Mouse (Mus musculus) liver, embryonic 16.5 days (tissue): Measurements from ENCODE around the gene S100pbp. TPM values are rescaled to one million over a fixed set of nuclear protein-coding genes. Genes with fewer than 3 reads are reported as not detected.

Source experiments
- ATAC-seq: fragments of 200-750 bp; cut with Nextera tagmentation; 2 replicates; pipeline ENCODE4 v1.8.0; 2017; ENCODE audit warnings: low read depth, mild to moderate bottlenecking, moderate number of reproducible peaks, moderate library complexity
- H3K27ac ChIP-seq: fragments of 300-500 bp; sonication (generic); 2 replicates; pipeline ENCODE4 v1.5.1; 2014; ENCODE audit warnings: mild to moderate bottlenecking, low read length
- H3K27me3 ChIP-seq: fragments of 300-500 bp; sonication (generic); 2 replicates; pipeline ENCODE4 v1.6.1; 2014; ENCODE audit warnings: low read depth, low read length, mixed read lengths; ENCODE audit not compliant: control insufficient read depth, insufficient read depth
- H3K36me3 ChIP-seq: fragments of 300-500 bp; sonication (generic); 2 replicates; pipeline ENCODE4 v1.6.1; 2014; ENCODE audit warnings: mild to moderate bottlenecking; ENCODE audit not compliant: control insufficient read depth, insufficient read depth
- H3K4me1 ChIP-seq: fragments of 300-500 bp; sonication (generic); 2 replicates; pipeline ENCODE4 v1.6.1; 2014; ENCODE audit warnings: low read depth, low read length, mixed read lengths; ENCODE audit not compliant: control insufficient read depth
- H3K4me2 ChIP-seq: fragments of 300-500 bp; sonication (generic); 2 replicates; pipeline ENCODE4 v1.6.1; 2014; ENCODE audit warnings: low read depth, low read length, mixed read lengths
- H3K4me3 ChIP-seq: fragments of 300-500 bp; sonication (generic); 2 replicates; pipeline ENCODE4 v1.5.1; 2014; ENCODE audit warnings: low read depth, mild to moderate bottlenecking, low read length
- H3K9ac ChIP-seq: fragments of 300-500 bp; sonication (generic); 2 replicates; pipeline ENCODE4 v1.6.1; 2014; ENCODE audit warnings: low read depth, low read length
- H3K9me3 ChIP-seq: fragments of 300-500 bp; sonication (generic); replicated peaks from 2 replicates; pipeline ENCODE4 v1.6.1; 2016; ENCODE audit warnings: low read length; ENCODE audit not compliant: control insufficient read depth
- WGBS: fragments of 180-500 bp; shearing (Covaris S2); extraction: QIAGEN DNeasy Blood & Tissue Kit; methylation state at CpG from one replicate; pipeline ENCODE4 v1.1.7; 2014; ENCODE audit not compliant: insufficient replicate concordance; 5-methylcytosine and 5-hydroxymethylcytosine counted together
- polyA plus RNA-seq: library from polyadenylated mRNA; unstranded; fragments of >200 nt; fragmentation: Nextera tagmentation; extraction: Ambion mirVana; gene quantifications from 2 replicates; pipeline ENCODE4 v1.2.1, GENCODE M21; 2015

The S100pbp gene
- polyA plus RNA-seq, 1 experiment from 2014 or later = 6.1 TPM

DNA sequence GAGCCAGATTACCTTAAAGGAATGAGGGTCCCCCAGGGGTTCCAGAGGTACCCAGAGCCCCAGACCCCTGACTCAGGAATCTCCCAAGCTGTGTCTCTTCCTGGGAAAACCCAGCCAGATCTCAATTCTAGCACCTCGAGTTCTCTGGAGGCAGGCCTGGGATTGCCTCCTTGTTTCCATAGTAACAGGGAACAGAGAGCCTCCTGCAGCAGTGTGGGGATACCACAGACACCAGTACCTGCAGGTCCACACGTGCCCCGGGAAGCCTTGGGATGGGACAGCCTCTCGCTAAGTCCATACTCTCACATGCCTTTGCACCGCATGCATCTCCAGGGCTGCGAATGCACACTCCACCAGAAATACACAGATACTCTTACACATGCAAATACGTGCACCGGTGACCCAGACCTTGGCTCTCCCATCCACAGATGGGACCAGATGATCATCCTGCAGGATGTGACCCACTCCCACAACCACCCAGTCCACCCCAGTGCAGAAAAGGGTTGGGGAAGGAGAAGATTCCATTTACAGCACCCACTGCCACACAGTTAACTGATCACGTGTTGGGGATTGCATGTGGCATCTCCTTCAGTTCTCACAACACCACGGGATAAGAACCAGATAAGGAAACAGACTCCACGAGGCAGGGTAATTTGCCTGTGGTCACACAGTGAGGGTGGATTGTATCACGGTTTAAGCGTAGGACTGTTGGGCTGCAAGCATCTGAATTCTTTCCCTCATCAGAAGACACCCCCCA, 60.8 kb downstream of the S100pbp start:
- H3K4me3 ChIP-seq = no peak overlapping the region
- ATAC-seq = no peak
- 50% methylated on average over 13 of the region's 13 CpGs for WGBS
- no peak overlapping the region for H3K27ac ChIP-seq
- H3K4me2 ChIP-seq = no peak overlapping the region
- H3K4me1 ChIP-seq = peaks cover 8% of the 10 kb centered on the region
- no peak overlapping the region for H3K9ac ChIP-seq
- H3K36me3 ChIP-seq = no peaks in the 10 kb centered on the region
- peaks cover 43% of the 10 kb centered on the region for H3K27me3 ChIP-seq
- no peaks in the 10 kb centered on the region for H3K9me3 ChIP-seq

DNA sequence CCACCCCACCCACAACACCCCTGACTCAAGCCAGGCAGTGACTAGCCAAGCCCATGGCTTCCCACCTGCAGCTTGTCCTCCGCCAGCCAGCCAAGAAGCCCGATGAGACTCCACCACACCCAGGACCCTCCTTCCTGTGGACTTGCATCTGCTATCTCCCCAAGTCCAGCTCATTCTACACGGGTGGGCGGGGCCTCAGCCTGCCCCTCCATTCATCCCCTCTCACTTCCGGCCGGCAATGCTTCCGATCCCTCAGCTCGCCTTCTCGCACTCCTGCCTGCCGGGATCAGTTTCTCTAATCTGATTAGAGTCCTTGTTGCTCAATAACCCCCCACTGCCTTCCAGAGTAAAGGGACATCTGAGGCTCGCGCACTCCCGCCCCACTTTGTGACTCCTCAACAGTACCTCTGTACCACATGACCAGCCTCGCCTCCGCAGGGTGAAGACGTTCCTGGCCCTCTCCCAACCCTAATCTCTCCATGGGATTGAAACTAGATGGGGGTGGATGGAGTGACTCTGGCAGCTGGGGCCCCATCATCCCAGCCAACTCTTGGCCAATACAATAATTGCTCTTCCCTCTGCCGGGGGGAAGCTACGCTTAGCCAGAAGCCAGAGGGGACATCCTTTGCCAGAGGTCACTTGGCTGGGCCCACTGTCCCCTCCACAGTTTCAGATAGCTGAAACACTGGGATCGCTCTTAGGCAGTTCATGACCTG, 63.6 kb downstream of the S100pbp start:
- Histone ChIP-seq H3K36me3 (no peaks in the 10 kb centered on the region), H3K4me1 (peaks cover 10% of the 10 kb centered on the region), H3K9me3 (no peaks in the 10 kb centered on the region), H3K4me3 (no peak overlapping the region), H3K4me2 (peak overlapping the region; percentile 15; the same call in 1 of the 2 replicates), H3K27ac (no peak overlapping the region), H3K27me3 (peaks cover 59% of the 10 kb centered on the region), H3K9ac (no peak overlapping the region)
- WGBS = 11% methylated on average over 19 of the region's 19 CpGs
- no peak for ATAC-seq

- Histone ChIP-seq H3K4me1 (peaks cover 3% of the 10 kb centered on the region), H3K4me3 (no peak overlapping the region), H3K27me3 (peaks cover 64% of the 10 kb centered on the region), H3K9me3 (no peaks in the 10 kb centered on the region), H3K4me2 (no peak overlapping the region), H3K27ac (no peak overlapping the region), H3K9ac (no peak overlapping the region), H3K36me3 (no peaks in the 10 kb centered on the region)
- WGBS = 7% methylated on average over 13 of the region's 13 CpGs
- no peak for ATAC-seq
Observed at GRCm38 (mm10) chr4:129124652-129125146, 64.8 kb downstream of the S100pbp start.

GRCm38 (mm10) chr4:129122719-129123118, 66.8 kb downstream of the S100pbp start:
- Histone ChIP-seq H3K36me3 (no peaks in the 10 kb centered on the region), H3K4me2 (no peak overlapping the region), H3K4me1 (peaks cover 3% of the 10 kb centered on the region), H3K27me3 (peaks cover 75% of the 10 kb centered on the region), H3K9me3 (no peaks in the 10 kb centered on the region), H3K9ac (no peak overlapping the region), H3K27ac (no peak overlapping the region), H3K4me3 (no peak overlapping the region)
- WGBS = 17% methylated on average over 8 of the region's 8 CpGs
- ATAC-seq = no peak

GRCm38 (mm10) chr4:129122107-129122506, 67.4 kb downstream of the S100pbp start:
- ATAC-seq = no peak
- WGBS = 37% methylated on average over 9 of the region's 9 CpGs
- H3K4me1 ChIP-seq = peaks cover 3% of the 10 kb centered on the region

GRCm38 (mm10) chr4:129121569-129122086, 67.9 kb downstream of the S100pbp start, which contains the start of gene Hpca:
Hpca (minus strand) TSS chr4:129122036.
- ATAC-seq = no peak
- no peaks in the 10 kb centered on the region for H3K9me3 ChIP-seq
- H3K9ac ChIP-seq = no peak within 1 kb of the TSS
- H3K4me3 ChIP-seq = peak within 1 kb of the TSS; percentile 39
- peaks cover 74% of the 10 kb centered on the region for H3K27me3 ChIP-seq
- H3K4me1 ChIP-seq = peaks cover 3% of the 10 kb centered on the region
- 3% methylated on average over 17 of the region's 17 CpGs for WGBS
- no peak within 1 kb of the TSS for H3K27ac ChIP-seq
- H3K4me2 ChIP-seq = peak within 1 kb of the TSS; percentile 46
- H3K36me3 ChIP-seq = no peaks in the 10 kb centered on the region

More at GRCm38 (mm10) chr4:129122107-129122506, 67.4 kb downstream of the S100pbp start:
- Histone ChIP-seq H3K36me3 (no peaks in the 10 kb centered on the region), H3K9ac (no peak overlapping the region), H3K4me3 (no peak overlapping the region), H3K4me2 (no peak overlapping the region), H3K9me3 (no peaks in the 10 kb centered on the region), H3K27ac (no peak overlapping the region), H3K27me3 (peaks cover 75% of the 10 kb centered on the region)

DNA sequence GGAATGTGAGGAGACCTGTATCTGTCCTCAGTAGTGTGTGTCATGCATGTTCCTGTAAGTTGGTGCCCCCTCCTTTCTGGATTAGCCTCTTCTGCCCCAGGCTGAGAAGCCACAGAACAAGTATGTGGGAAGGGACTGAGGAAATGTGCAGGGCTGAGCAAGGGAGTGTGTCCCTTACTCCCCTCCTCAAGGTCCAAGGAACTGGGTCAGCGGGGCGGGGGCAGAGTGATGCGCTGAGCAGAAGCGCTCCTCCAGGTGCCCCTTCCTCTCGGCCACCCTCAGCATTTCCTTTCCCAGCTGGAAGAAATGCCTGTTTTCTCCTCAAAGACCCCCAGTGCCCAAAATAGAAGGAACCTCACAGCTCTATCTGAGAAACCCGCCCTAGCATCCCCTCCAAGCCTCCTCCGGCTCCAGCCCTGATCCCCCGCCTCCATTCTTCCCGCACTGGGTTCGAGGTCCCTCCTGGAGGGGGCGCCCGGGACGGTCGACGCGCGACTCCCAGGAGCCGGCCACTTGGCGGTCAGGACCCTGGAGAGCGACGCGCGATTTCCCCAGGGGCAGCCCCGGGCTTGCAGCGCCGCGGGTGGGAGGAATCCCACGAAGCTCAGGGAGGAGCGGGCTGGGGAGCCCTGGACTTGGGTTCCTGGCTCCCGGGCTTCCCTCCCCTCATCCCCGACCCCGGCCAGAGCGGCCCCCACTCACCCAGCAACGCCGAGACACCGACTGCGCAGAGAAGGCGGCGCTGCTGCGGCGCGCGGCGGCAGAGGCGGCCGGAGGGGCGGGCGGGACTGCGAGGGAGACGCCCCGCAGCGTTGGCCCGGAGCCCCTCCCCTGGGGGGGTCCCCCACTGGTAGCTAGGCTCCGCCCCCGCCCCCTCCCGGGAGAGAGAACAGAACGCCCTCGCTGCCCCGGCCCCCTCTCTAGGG, 68.7 kb downstream of the S100pbp start:
- ATAC-seq = peak; percentile 39
- peak overlapping the region; percentile 39 for H3K4me3 ChIP-seq
- H3K9me3 ChIP-seq = no peaks in the 10 kb centered on the region
- H3K9ac ChIP-seq = no peak overlapping the region
- H3K27me3 ChIP-seq = peaks cover 67% of the 10 kb centered on the region
- 2% methylated on average over 48 of the region's 59 CpGs for WGBS
- peaks cover 3% of the 10 kb centered on the region for H3K4me1 ChIP-seq
- H3K27ac ChIP-seq = no peak overlapping the region
- H3K4me2 ChIP-seq = peak overlapping the region; percentile 46
- no peaks in the 10 kb centered on the region for H3K36me3 ChIP-seq

GRCm38 (mm10) chr4:129119708-129120107, 69.8 kb downstream of the S100pbp start:
- H3K9me3 ChIP-seq = no peaks in the 10 kb centered on the region
- H3K27me3 ChIP-seq = peaks cover 57% of the 10 kb centered on the region
- no peak overlapping the region for H3K4me2 ChIP-seq
- ATAC-seq = no peak
- H3K27ac ChIP-seq = no peak overlapping the region
- H3K36me3 ChIP-seq = no peaks in the 10 kb centered on the region
- no peak overlapping the region for H3K4me3 ChIP-seq
- WGBS = 59% methylated on average over 10 of the region's 10 CpGs
- peaks cover 3% of the 10 kb centered on the region for H3K4me1 ChIP-seq
- no peak overlapping the region for H3K9ac ChIP-seq
